Mouse (Mus musculus) thymus, adult 18-20 months (tissue): ENCODE measurements around the gene Agr3.
A peak's percentile ranks its signal among the peaks of the same experiment; 100 is the strongest.

Experiments
- DNase-seq, 2 experiments: peaks; one replicate each; pipeline ENCODE4 v3.0.0; 2022; ENCODE audit warnings: mixed read lengths in 2 of 2

Agr3 gene

DNA sequence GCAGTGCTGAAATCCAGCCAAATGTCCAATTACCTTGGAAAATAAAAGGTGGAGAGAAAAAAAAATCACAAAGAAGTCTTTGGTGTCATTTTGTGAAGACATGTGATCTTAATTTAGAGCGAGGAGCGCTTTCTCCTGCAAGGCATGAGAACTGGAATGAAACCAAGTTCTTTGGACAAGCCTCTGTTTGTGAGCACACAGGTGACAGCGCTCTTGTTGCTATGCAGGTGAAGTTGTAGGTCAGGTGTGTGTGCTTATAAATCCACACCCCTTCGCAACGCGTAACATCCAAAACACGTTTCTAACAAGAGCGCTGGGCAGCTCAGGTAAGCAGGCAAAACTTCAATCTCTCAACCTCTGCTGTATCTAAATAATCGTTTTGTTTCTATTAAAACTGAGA is at the start of gene Agr3:
Agr3 (plus strand) TSS at position 219 of the 400 bp plus-strand sequence.
- DNase-seq = no peak

DNA sequence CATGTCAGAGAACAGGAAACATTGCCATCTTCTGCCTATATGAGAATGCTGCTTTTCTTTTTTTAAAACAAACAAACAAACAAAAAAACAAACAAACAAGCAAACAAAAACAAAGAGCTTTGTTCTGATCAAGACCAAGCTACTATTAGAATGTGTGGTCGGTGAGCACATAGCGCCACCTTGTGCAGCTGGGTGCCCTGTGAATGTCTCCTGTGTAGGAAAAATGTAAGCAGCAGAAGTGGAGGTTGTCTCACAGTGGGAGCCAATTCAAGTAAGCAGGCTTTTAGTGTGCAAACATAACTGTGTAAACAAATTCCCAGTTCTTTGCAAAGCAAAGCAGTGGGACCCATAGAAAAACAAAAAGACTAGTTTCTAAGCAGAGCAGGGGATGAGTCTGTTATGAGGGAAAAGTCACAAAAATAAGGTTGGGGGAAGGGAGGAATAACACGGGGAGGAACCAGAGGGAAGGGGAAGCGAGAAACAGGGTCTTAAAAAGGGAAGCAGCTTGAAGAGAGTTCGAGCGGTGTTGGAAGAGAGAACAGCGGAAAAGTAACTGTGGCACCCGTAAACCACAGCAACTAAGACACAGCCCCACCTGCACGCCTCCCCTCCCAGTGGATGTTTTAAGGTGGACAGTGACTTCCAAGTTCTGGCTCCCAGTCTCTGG is 40.4 kb upstream of the Agr3 start:
- peak in 1 of 2 experiments; percentile 8 for DNase-seq

DNA sequence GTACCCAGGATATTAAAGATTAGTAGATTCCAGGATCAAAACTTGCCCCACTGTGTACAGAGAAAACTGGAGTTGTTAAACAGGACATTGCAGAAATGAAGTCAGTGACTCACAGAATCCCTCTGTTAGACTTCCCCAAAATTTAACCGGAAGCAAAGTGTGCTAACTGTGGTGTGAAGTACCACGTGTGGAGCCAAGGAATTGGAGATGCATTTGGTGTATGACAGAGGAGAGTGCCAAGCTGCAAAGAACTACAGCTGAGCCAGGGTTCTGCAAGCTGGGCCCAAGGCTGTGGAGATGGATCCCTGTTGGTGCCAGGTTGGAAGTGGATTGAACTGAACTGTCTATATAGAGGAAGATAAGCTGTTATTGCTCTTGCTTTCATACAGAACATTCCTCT is 36.0 kb upstream of the Agr3 start:
- DNase-seq = no peak

DNA sequence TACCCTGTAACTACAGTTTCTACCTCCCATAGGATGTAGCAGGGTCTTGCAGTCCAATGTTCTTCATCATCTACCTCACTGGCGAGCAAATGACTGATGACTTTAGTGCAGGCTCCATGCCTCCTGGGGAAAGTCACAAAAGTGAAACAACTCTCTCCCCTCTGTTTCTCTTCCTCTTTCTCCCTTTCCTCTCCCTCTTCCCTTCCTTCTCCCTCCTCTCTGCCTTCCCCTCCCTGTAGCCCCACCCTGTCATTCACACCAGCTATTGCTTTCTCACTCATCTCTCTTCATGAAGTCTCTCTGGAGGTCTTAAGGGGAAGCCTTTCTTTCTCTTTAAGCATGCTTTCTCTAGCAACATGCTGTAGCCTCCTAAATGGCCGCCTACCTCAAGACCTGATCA is 34.7 kb upstream of the Agr3 start:
- no peak for DNase-seq

DNA sequence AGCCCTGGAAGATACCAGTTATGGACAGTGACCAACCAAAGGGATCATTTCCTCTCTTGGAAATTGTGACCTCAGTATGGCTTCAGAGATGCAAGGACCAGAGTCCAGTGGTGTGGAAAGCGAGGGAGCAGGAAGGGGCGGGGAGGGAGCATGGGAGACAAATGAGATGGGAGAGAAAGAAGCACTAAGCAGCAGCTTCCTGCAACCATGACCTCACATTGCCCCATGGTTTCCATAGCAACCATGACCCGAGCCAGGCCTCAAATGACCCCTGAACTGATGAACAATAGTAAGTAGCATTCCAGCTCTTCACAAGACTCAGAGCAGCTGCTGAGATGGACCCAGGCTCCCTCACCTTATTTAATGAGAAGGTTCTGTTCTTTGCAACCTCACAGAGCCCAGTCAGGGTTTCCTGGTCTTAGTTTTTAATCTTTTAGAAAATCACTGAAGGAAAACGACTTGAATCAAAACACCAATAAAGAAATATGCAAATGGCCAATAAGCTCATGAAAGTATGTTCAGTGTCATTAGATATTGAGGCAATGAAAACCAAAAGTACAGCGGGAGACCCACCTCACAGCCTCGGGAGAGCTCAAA is 31.0 kb upstream of the Agr3 start:
- DNase-seq = no peak

DNA sequence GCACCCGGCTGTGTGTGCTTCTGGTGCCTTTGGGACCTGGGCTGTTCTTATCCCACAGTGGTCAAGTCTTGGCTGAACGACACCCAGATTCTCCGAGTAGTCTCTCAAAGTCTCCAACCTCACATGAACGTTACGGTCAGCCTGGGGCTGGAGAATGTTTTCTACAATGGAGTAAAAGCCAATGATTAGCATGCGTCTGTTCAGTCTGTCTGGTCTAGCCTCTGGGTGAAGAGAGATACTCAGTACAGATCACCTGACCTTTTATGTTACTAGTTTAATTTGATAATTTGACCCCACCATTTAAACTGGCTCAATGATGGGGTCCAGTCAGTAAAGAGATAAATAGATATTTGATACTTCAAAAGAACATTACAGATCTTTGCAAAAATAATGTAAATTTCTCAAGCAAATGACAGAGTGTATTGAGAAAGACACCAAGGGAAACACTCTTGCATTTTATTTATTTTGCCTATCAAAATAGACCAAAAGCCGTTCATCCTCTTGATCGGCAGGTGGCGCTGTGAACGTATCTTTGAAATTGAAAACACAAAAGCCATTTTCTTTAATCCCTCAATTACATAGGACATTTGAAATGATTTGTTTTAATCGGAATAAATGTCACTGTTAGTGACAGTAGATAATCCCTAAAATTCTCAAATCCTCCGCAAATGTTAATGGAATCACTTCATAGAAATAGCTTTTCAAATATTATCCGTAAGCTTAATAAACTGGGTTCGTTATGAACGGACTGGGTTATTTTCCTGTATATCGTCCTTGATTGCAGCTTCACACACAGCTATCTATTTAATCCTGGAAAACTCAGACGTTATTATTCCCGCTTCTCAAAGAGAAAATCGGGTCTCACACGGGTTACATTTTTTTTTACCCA is 29.3 kb upstream of the Agr3 start:
- DNase-seq = no peak

DNA sequence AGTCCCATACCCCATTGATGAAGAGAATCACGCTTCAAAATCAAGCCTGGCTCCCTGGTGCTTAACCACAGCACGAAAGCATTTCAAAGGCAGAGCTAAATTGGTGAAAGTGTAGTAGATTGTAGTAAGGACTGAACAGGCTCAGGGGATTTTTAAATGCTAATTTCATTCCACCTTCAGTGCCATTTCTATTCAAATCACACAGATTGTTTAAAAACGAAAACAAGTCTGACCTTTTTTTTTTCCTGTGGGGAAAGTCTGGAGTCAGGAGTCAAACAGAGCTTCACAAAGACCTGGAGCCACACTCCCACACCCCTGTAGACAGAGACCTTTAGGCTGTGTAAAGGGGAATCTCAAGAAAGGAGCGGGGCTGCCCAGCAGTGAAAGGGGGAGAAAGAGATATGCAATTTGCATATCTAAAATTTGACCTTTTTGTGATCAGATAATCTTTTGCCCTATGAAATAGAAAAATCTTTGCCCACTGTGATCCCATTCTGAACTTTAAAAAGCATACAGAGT is 28.6 kb upstream of the Agr3 start:
- no peak for DNase-seq

DNA sequence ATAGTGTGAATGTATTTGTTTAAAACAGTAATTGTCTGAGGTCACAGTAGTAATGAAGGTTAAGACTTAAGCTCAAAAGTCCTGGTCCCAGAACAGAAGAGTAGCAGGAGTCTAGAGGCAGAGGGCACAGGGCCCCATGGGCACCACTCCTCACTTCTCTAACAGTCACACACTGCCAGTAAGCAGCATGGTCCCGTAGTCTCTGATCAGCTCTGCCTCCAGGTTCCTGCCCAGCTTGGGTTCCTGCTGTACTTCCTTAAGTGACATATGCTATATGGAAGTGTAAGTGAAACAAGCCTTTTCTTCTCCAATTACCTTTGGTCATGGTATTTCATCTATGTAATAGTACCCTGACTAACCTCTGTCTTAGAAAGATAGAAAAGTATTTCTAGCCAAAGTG is 14.8 kb upstream of the Agr3 start:
- no peak for DNase-seq

DNA sequence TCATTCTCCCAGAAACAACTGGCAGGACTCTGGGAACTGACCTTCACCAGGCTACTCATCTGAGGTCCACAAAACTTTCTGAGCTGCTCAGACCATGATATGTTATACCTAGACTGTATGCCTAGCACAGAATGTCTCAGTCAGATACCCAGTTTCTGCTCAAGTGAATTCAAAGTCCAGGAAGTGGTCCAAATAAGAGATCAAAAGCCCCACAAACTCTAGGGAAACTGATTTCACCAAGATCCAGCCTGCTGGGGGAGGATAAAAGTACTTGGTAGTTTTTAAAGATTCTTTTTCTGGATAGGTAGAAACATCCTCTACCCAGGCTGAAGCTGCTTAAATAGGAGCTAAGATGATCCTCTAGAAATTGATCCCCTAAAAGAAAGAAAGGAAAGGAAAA is 9.6 kb upstream of the Agr3 start:
- no peak for DNase-seq

DNA sequence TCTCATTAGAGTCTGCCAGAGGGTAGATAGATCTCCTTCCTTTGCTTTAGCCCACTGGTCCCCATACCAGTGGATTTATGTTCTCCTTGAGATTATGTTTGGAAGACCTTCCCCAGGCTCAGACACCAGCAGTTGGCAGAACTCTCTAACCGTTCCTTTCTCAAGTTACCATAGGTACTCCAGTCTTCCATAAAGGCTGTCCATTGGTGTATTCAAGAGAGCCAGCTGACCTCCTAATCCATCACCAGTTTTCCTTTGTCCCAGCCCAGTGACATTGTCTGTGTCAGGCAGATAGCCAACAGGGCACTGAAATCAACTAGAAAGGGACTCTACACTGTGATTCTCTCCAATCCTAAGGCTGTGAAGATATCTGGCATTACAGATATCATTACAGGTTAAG is 9.0 kb upstream of the Agr3 start:
- no peak for DNase-seq

DNA sequence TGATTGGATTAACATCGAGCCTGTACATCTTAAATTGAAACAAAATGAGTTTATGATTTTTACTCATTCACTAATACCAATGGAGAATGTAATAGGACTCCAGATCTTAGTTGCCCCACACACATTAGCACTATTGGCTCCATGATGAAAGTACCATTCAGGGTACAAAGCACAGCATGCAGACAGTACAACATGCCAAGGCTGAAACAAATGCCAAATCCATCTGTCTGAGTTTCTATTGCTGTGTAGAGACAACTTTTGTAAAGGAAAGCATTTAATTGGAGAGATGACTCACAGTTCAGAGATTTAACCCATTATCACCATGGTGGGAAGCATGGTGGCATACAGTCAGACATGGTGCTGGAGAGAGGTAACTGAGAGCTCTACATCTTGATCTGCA is 7.4 kb upstream of the Agr3 start:
- DNase-seq = no peak

DNA sequence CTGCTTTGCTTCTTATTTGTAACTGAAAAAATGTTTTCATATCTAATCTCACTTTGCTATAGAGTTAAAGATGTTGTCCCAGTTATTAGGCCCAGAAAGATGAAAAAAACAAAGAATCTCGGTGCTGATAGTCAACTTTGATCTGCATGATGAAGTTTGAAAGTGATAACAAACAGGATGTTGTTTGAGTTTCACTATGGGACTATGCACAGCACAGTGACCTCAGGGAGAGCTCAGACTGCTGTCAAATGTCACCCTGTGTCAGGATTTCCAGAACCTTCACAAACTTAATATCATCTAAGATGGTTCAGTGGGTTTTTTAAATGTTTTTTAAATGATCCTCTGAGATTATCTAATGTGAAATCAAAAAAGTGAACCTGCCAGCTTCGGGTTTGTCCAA is 2.4 kb downstream of the Agr3 start:
- DNase-seq = no peak

DNA sequence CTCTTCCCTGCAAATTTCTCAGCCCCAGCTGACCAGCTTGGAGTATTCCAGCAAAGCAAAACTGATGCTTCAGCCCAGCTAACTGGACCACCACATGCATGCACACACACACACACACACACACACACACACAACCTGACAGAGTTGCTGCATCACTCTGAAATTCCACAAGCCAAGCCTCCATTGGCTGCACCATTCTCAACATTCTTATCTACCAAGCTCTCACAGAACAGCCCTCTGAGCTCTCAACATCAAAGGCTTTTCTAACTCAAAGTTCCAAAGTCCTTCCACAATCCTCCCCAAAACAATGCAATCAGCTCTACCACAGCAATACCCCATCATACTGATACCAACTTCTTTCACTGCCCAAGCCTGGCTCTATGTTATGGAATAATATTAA is 7.4 kb downstream of the Agr3 start:
- DNase-seq = no peak

DNA sequence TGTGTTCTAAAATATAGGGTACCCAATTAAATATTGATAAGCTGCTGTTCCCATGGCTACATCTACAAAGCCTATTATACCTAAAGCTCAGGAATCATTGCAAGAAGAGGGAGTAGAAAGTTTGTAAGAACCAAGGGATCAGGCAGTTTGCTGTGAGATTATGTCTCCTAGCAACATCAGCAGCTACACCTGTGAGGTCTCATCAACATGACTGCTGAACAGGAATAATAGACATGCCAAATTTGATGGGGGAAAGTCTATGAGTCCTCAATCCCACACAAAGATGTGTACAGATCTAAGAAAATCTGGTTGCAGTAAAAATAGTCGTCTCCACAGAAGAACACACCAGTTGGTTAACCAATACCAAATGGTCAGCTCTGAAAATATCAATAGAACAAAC is 26.3 kb downstream of the Agr3 start:
- DNase-seq = no peak

DNA sequence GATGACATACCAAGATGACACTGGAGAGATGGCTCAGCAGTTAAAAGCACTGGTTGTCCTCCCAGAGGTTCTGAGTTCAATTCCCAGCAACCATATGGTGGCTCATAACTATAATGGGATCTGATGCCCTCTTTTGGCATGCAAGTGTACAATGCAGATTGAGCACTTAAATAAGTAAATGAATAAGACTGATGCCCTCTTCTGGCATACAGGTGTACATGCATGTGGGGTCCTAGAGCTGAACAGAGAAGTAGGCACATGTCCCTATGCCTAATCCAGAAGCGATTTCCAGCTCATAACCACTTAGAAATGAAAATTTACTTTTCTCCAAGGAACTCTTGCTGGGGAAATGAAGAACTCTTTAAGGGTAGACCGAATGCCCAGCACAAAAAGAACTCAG is 31.8 kb downstream of the Agr3 start:
- DNase-seq = no peak

DNA sequence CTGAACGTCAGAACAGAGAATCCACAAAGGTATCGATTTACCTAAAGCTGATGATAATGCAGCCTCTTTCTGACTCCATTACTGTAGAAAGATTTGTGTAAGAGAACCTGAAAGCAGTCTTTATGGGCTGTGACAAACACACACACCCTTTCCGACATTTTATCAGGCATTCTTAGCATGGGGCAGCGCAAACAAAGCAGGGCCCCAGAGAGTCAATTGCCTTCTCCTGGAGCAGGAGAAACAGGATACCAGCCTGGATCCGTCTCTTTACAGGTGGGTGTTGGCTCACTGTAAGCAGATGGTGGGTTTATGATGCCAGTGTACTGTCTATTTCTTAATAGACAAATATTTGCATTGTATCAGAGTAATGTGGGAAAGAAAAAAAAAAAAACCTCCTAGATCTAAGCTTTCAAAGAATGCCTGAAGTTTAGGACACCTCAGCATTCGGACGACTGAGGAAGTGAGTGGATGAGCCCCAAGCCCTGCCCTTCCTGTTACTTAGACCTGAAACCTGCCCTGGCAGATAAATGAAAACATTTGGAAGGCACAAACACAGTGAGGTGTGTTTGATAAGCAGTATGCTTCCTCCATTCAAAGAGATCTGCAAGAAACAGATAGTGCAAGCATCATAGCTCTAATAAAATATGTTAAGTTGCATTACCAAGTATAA is 40.8 kb downstream of the Agr3 start:
- DNase-seq = no peak

DNA sequence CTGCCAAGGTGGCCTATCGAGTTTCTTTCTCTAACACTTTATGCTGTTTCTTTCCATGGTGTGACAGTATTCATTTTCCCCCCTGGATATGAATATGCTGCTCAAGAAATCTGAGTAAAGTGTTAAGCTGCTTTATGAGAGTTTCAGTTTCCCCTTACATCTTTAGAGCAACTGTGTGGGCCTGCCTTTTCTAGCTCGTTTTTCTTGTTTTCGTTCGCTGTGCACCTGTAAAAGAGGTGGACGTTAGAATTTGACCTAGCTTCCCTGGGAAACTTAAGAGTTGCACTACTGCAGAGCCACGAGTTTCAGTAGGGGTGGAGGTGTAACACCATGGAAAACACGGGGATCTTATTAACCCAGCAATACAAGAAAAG is 41.3 kb downstream of the Agr3 start:
- no peak for DNase-seq

DNA sequence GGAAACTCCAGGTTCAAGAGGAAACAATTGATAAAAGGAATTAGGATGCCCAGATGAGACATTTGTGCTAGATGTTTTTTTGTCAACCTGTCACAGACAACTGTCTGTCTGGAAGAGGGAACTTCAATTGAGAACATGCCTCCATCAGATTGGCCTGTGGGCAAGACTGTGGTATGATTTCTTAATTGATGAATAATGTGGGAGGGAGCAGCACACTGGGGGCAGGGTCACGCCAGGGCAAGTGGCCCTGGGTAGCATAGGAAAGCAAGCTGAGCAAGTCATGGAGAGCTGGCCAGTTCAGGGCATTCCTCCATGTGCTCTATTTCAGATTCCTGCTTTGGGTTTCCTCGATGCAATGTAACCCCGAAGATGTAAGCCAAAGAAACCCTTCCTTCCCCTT is 50.5 kb downstream of the Agr3 start:
- DNase-seq = no peak

DNA sequence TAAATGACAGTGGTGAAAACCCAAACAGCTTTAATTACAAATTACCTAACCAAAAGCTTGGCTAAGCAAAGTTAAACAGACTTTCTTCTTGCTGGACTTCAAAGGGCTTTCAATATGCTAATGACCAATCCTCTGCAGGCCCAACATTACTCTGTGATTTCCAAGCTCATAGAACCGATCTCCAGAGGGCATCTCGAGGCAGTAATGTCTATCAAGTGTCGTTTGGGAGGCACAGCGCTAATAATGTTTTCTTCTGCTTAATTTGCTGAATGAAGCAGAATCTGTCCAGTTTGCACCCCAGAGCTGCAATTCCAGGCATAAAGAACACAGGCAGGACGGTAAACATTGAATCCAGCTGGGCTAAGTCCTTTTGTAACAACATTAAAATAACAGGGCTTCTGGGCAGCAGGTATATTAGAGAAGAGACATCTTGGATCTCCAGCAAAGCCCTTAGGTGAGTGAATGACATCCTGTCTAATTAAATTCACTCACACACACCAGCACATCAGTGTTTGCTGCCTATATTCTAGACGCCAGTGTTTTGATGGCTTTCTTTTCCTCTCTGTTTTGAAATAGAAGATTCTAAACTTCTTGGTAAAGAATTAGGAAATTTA is 52.3 kb downstream of the Agr3 start:
- DNase-seq = no peak

DNA sequence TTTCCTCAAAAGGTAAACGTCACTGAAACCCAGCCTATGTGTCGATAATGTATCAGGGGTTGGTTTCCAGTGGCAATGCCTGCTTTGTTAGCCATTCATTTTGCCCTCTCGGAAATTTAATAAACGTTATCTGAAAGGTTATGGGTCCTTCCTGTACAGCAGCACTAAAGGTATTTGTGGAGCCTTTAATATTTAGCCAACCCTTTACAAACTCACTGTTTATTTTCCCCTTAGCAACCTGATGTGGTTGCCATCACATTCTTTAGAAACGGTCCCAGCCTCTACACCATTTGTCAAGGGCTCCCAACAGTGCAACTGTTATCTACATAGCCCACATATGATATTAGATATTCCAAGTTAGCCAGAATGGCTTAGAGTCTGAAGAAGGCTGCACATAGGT is 54.2 kb downstream of the Agr3 start:
- DNase-seq = no peak

DNA sequence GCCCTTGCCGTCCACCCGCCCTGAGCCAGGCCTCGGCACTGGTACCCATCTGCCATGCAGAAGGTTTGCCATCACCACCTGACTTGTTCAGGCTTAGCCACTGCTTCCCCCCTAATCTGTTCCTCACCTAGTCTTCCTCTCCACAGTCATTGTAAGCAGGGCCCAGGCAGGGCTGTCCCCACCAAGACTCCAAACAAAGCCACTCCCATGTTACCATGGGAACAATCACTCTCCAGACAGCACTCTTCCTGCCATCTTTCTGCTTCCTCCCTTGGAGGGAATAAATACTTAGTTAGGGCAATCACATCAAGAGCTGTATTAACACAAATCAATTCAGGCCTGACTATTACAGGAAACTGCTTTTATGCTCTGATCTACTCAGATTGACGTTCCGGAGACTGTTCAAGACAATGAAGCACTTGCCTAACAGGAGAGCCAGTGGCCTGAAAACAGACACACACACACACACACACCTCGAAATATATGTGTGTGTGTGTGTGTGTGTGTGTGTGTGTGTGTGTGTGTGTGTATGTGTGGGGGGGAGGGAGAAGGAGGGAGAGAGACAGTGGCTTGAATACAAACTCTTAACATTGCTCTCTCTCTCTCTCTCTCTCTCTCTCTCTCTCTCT is 56.4 kb downstream of the Agr3 start:
- no peak for DNase-seq

DNA sequence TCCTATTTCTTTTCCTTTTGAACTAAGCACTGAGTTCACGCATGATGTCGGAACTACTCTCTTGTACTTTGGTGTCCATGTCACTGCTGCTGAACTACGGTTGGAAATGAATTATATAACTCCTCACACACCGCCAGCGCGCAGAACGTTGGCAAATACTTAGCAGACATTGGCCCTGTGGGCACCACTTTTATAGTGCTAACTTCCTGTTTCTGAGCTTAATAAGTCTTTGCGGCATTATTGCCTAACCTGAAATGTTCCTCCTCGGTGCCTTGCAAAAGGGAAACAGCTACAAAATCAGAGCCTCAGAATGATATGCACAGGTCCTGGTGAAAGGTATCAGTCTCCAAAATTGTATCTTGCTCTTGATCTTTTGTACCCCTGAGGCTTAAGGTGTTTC is 58.1 kb downstream of the Agr3 start:
- DNase-seq = no peak
